Mouse (Mus musculus) heart, adult 8-10 months (tissue): ENCODE results near the gene Ribc2. TPM values are rescaled to one million over a fixed set of nuclear protein-coding genes. Genes with fewer than 3 reads are reported as not detected.

Source experiments
- DNase-seq: peaks from one replicate; pipeline ENCODE4 v3.0.0; 2022; ENCODE audit warnings: low spot score
- total RNA-seq, 4 experiments: library from RNA; stranded (reverse); gene quantifications; 2 replicates each; pipeline ENCODE4 v1.2.4; 2022

The Ribc2 gene
- not detected for total RNA-seq

GRCm38 (mm10) chr15:85131275-85132192, at the start of gene Ribc2, which contains the start of gene Smc1b:
Gene Ribc2 (plus strand): TSS chr15:85132078.
Gene Smc1b (minus strand): TSS chr15:85131964.
- DNase-seq = peak; percentile 9

GRCm38 (mm10) chr15:85085641-85086040, 46.2 kb upstream of the Ribc2 start:
- DNase-seq = no peak

DNA sequence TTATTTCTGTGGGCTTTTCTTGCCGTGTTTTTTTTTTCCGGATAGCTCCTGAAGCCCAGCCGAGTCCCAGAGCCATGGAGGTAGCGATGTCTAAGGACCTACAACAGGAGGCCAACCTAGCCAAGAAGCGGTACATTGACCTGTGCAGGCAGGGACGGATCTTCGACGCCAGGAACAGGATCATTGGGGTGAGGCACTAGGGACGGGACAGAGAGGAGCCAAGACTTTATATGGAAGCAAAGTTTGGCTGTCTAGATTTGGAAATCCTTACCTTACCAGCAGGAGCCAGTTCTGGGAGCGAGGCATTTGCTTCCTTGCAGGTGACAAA, 279 bp downstream of the Ribc2 start:
- no peak for DNase-seq

DNA sequence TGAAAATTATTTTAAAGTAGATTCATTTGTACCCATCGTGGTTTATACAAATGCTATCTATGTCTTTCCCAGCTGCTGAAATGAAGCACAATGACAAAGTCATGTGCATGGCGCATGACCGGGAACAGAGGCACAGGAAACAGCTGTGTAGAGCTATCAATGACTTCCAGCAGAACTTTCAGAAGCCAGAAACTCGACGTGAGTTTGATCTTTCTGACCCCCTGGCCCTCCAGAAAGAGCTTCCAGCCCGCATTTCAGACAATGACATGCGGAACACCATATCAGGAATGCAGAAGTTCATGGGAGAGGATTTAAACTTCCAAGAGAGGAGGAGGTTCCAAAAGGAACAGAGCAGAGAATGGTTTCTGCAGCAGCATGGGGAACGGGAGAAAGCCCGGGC, 3.3 kb downstream of the Ribc2 start:
- no peak for DNase-seq

DNA sequence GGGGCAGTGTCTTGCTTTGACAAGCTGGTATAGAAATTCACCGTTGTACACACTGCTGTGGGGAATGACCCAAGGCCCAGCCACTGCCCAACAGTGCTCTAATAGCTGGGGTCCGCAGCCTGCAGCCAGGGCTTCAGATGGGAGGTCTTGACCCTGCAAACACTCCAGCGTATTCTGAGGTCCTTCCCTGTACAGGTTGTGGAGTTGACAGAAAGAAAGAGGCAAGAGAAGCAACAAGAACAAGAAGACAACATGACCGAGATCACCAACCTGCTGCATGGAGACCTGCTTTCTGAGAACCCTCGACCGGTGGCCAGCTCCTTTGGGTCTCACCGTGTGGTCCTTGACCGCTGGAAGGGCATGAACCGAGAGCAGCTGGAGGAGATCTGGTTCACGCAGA, 9.4 kb downstream of the Ribc2 start:
- DNase-seq = no peak

DNA sequence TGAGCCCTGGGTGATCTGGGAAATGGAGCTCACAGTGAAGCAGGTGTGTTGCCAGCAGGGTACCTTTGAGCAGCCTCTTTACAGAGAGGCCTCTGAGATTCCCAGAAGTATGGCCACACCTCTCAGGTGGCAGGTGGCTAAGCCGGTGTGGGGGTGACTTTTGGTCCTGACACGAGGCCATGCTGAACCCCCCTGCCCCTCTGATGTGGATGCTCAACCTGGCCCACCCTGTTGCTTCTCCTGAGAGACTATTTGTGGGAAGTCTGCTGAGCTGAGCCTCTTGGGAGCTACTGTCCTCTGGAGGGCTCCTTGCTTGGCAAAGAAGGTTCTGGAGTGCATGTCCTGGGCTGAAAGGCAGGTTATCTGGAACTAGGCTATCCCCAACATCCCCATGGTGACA, 10.6 kb downstream of the Ribc2 start:
- DNase-seq = no peak

GRCm38 (mm10) chr15:85143161-85143560, 11.3 kb downstream of the Ribc2 start:
- DNase-seq = no peak

DNA sequence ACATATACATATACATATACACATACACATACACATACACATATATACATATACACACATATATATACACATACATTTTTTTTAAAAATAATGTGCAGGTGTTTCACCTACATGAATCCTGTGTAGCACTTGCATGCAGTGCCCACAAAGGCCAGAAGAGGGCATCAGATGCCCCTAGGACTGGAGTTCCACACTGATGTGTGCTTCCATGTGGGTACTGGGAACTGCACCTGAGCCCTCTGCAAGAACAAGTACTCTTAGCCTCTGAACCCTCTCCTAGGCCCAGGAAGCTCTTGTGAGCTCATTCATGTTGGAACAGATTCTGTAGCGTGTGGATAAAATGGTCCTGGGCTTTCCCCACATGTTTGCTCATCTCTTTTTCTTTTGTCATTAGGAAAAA, 11.9 kb downstream of the Ribc2 start:
- DNase-seq = no peak

DNA sequence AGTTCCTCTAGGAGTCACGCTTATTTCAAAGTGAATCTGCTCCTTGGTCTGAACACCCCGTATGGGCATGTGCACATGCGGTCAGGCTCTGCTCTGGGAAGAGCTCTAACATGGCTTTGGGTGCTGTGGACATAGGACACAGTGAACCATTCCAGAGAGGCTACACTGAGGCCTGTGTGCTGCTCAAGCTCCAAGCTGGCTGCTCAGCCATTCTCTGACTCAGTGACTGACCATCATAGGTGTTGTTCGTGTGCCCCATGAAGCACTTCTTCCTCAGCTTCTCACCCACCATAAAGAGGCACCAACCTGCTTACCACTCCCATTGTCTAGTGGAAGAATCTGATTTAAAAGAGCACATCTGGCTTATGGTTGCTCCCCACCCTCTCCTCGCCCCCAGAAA, 12.4 kb downstream of the Ribc2 start:
- no peak for DNase-seq

- peak; percentile 72 for DNase-seq
Measured at GRCm38 (mm10) chr15:85151433-85151918, 19.6 kb downstream of the Ribc2 start.

GRCm38 (mm10) chr15:85152577-85152976, 20.7 kb downstream of the Ribc2 start:
- DNase-seq = peak; percentile 60

- no peak for DNase-seq
Measured at GRCm38 (mm10) chr15:85154091-85154490, 22.2 kb downstream of the Ribc2 start.

DNA sequence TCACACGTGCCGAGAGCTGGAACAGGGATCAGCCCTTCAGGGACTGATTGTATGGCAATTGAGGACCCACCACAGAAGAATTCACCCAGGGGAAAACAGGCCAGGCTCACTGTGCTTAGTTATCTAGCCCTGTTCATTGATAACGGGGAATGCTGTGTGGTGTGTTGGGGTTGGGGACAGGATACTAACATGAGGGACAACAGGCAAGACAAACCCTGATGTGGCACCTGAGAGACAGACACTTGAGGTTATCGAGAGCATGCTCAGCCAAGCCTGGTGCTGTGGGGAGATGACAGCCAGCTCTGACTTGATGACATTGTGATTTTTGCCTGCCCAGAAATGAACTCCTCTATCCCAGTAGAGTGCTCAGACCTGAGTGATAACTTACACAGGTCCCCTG, 24.3 kb downstream of the Ribc2 start:
- DNase-seq = no peak

DNA sequence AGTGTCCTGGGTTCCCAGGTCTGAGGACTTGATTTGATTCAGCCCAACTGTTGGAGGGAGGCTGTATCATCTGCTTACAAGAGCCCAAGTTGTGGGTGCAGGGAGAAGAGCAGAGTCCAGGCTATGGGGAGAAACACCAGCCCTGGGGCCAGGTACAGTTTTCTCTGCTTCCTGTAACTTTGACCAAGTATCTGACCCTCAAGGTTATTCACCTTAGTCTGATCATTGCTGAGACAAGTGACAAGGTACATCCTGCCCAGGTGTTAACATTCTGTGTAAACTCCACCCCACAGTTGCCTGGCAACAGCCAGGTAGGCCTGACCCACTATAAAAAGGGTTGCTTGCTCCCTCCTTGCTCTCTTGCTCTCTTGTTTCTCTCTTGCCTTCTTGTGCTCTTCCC, 29.5 kb downstream of the Ribc2 start:
- DNase-seq = no peak

- peak; percentile 69 for DNase-seq
Measured at GRCm38 (mm10) chr15:85162693-85163663, 31.1 kb downstream of the Ribc2 start.

GRCm38 (mm10) chr15:85166433-85166933, 34.6 kb downstream of the Ribc2 start:
- DNase-seq = no peak

DNA sequence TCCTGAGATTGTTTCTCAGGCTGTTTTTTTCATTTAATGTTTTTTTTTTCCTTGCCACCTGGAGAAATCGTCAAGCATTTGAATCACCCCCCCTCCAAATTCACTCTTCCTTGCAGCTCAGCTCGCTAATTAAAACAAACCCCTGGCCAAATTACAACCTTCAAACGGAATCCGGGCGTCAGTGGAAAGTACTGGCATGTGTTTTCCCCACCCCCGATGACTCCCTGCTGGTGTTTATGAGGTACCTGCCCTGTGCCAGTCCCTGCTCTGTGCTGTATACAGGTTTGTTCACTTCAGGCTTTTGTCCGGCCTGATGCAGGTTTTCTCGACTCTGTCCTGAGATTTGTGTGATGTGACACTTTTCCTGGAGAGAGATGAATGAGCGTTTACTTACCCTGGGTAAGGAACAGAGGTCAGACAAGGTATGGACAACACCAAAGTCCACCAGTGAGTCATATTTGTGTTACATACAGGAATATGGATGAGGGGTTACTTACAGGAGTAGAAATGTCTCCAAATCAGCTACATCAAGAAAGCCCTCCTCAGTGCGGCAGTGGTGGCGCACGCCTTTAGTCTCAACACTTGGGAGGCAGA, 35.3 kb downstream of the Ribc2 start:
- no peak for DNase-seq

- DNase-seq = peak; percentile 53
Measured at GRCm38 (mm10) chr15:85172054-85172453, 40.2 kb downstream of the Ribc2 start.

DNA sequence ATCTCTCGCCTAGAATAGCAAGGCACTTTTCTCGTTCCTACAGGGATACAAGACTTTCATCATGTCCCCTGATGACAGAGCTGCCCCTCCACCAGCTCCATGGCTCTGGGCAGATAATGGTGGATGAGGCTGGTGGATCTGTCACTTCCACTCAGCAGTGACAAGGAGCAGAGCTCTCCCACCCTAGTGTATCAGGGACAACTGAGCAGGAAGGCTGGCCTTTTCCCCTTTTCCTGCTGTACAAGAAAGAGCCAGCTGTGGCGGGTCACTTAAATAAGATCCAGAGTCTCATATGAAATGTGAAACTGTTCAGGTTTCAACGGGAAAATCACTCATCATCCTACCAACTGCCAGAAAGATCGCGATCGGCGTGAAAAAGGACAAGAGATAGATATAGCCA, 41.5 kb downstream of the Ribc2 start:
- DNase-seq = no peak

DNA sequence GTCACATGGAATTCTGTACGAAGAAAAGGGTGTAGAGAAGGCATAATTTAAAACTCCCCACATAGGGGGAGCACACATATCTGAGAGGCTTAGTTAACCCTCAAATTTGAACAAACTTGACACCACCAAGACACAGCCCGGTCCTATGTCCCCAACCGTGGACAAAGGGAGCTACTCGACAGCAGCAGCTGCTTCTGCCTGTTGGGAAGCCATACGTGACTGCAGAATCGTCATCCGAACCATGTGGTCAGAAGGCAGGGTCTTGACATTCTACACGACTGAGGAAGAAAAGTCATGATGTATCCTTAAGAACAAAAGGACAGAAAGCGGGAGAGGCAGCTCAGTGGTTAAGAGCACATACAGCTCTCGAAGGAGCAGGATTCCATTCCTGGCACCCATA, 42.2 kb downstream of the Ribc2 start:
- no peak for DNase-seq

GRCm38 (mm10) chr15:85177576-85177975, 45.7 kb downstream of the Ribc2 start:
- no peak for DNase-seq

GRCm38 (mm10) chr15:85178172-85178571, 46.3 kb downstream of the Ribc2 start:
- DNase-seq = peak; percentile 33
